Mouse (Mus musculus) brown adipose tissue, adult 24 weeks (tissue): ENCODE measurements around the gene Gm26620. TPM values are rescaled to one million over a fixed set of nuclear protein-coding genes. Genes with fewer than 3 reads are reported as not detected.

Experiments
- H3K27ac ChIP-seq: fragments of 200-500 bp; replicated peaks from 2 replicates; pipeline ENCODE4 v1.5.1; 2012; ENCODE audit warnings: low read depth, mild to moderate bottlenecking, low read length
- H3K4me1 ChIP-seq: fragments of 200-500 bp; 2 replicates; pipeline ENCODE4 v1.6.1; 2012; ENCODE audit warnings: low read length, mixed read lengths; ENCODE audit not compliant: control insufficient read depth, insufficient read depth, insufficient read length
- H3K4me3 ChIP-seq: fragments of 200-500 bp; 2 replicates; pipeline ENCODE4 v1.5.1; 2012; ENCODE audit warnings: low read depth, mild to moderate bottlenecking, low read length, moderate library complexity; ENCODE audit not compliant: insufficient read depth
- polyA plus RNA-seq: library from polyadenylated mRNA; stranded (reverse); fragments of >200 nt; gene quantifications from 2 replicates; pipeline ENCODE4 v1.2.4, GENCODE M21; 2012; ENCODE audit not compliant: missing spikeins, insufficient read depth, insufficient read length

Gene Gm26620
- polyA plus RNA-seq, 1 experiment: not detected

DNA sequence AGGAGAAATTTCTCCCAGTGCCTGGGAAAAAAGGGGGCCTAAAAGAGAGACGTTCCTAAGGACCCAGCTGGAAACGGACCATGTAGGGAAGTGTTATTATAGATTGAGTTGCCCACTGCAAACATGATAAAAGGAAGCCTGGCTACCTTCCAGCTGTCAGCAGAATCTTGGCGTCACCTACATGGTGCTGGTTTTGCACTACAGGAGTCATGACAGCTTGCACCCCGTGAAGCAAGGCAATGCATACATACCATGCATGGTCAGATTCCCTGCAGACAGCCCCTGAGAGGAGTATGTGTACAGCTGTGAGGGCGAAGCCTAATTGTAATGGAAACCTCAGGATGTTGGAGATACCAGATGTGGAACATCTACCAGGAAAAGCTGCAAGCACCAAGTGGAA lies 30.8 kb downstream of the Gm26620 start:
- Histone ChIP-seq H3K27ac (no peak overlapping the region), H3K4me3 (no peak overlapping the region), H3K4me1 (no peaks in the 10 kb centered on the region)

DNA sequence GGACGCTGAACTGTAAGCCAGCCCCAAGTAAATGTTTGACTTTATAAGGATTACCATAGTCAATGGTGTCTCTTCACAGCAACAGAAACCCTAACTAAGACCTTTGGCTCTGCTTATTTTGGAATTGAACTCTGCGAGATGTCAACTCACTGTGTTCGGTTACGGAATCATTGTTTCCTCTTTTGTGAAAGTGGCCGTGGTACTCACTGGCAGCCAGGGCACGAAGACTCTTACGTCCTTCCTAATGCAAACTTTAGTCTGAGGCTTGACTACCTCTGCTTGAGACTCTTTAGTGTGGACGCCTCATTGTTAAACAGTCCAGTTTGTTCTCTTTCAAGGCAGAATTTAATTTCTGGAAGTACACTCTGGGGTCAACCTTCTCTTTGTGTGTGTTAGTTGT lies 34.4 kb downstream of the Gm26620 start:
- Histone ChIP-seq H3K4me3 (no peak overlapping the region), H3K27ac (no peak overlapping the region), H3K4me1 (no peaks in the 10 kb centered on the region)

DNA sequence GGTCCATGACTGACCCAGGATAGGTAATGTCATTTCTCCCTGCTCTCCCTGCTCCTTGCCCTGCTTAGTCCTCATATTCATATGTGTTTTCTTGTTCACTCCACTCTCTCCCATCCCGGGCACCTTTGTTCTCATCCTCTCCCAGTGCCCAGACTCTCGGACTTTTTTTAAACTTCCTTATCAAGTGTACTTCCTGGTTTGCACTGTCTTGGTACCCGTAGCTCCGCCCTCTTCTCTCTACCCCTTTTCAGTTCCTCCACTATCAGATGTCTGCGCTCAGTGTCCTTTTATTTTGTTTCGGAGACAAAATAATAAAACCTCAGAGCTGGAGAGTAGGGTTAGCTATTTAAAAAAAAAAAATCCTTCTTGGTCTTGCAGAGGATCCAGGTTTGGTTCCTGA lies 39.6 kb downstream of the Gm26620 start:
- H3K27ac ChIP-seq: peak overlapping the region; percentile 52; the same call in 1 of the 2 replicates

DNA sequence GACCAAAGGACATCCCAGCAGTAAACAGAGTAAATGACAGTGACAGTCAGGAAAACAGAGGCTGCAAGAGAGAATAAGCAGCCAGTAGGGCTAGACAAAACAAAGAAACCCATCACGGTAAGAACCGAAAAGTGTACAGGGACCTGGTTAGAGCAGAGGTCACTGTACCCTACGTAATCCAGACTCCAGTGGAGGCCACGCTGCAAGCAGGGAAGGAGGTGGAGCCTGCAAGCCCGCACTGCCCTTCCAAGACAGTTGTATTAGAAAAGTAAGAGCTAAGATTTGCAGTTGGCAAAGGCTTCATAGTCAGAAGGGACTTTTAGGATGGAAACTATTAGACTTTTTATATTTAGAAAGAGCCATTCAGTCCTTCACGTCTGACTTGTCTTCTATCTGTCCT lies 42.1 kb downstream of the Gm26620 start:
- Histone ChIP-seq H3K4me3 (no peak overlapping the region), H3K4me1 (no peaks in the 10 kb centered on the region), H3K27ac (no peak overlapping the region)

More for the DNA sequence above, 39.6 kb downstream of the Gm26620 start:
- Histone ChIP-seq H3K4me1 (no peaks in the 10 kb centered on the region), H3K4me3 (no peak overlapping the region; the same call in 1 of the 2 replicates)

DNA sequence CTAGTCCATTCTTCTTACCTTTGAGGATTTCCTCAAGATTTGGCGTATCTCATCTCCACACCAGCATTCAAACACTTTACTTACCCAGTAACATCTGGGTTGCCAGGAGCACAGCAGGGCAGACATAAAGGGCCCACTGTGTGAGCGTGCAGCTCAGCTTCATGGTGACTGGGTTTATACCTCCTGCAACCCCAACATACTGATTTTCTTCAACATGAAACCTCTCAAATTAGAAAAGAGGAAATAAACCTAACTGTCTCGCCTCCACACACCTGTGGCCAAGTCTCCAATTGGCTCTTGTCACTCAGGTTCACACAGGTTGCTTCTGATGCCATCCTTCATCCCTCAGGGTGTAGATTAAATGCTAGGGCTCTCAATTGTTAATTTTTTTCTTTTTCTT lies 42.5 kb downstream of the Gm26620 start, which contains the start of gene Fcrla:
TSS of gene Fcrla (minus strand) at position 206 of the 400 bp plus-strand sequence.
- Histone ChIP-seq H3K4me1 (no peaks in the 10 kb centered on the region), H3K27ac (no peak within 1 kb of the TSS), H3K4me3 (no peak within 1 kb of the TSS)

DNA sequence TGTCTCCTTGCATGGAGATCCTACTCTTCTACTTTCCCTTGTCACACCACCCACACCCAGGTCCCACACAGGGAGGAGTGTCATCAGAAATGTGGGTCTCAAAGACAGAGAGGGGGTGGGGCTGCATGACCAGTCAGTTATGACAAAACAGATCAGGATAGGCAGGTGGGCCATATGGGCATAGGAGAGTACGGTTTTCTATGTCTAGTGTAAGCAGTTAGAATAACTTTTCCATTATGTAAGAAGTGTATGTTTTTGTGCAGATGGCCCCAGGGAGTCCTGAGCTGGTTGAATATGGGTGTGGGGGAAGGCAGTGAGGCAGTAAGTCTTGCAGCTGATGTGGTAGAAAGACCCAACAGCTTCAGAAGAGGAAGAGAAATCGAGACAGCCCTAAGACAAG lies 43.6 kb downstream of the Gm26620 start:
- Histone ChIP-seq H3K4me1 (no peaks in the 10 kb centered on the region), H3K27ac (no peak overlapping the region), H3K4me3 (no peak overlapping the region)

DNA sequence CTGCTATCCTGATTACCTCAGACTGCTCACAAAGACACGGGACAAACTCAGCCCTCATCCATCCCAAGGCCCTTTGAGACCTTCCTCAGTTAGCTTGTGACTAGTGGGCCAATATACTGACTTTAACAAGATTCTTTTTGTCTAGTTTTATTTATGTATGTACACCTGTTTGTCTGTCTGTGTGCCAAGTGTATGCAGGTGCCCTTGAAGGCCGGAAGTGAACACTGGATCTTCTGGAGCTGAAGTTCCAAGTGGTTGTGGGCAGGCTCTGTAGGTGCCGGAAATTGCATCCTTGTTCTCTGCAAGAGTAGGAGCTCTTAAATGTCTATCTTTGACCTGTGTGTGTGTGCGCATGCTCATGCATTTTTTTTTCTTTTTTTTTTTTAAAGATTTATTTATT lies 44.4 kb downstream of the Gm26620 start:
- no peak overlapping the region for H3K27ac ChIP-seq
- no peaks in the 10 kb centered on the region for H3K4me1 ChIP-seq
- no peak overlapping the region for H3K4me3 ChIP-seq

DNA sequence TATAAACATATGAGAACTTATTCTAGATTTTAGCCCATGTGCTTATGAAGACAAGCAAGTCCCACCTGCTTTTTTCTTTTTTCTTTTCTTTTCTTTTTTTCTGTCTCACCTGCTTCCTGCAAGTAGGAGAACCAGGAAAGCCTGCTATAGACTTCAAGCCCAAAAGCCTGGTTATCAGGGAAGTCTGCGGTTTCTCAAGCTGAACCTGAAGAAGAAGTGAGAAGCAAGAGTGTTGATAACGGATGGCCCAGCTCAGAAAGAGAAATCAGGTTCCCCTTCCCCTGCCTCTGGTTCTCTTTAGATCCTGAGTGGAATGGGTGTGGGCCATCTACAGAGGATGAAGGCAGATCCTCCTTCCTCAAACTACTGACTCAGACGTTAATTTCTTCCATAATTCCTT lies 47.2 kb downstream of the Gm26620 start:
- Histone ChIP-seq H3K4me1 (no peaks in the 10 kb centered on the region), H3K27ac (no peak overlapping the region), H3K4me3 (no peak overlapping the region)

DNA sequence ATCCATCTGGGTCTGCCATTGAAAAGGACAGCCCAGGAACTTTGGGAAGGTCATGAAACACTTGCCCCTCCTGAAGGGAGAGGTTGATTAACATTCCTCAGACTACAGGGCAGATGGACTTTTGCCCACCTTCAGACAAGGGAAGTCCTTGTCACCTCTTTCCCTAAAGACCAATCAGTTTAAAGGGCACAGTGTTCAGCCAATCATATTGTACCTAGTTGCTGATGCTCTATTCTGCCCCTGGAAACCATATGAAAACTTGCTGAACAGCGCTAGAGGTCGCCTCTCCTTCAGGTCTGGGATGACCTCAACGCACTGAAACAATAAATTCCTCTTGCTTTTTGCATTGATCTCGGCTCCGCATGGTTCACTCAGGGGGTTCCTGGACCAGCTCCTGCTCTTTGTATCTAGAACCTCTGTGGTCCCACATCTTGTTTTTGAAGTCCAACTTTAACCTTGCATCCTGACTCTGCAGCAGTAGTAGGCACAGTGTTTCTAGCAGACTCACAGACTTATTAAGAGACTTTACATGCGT lies 48.6 kb downstream of the Gm26620 start:
- Histone ChIP-seq H3K27ac (no peak overlapping the region), H3K4me1 (no peaks in the 10 kb centered on the region), H3K4me3 (no peak overlapping the region)

DNA sequence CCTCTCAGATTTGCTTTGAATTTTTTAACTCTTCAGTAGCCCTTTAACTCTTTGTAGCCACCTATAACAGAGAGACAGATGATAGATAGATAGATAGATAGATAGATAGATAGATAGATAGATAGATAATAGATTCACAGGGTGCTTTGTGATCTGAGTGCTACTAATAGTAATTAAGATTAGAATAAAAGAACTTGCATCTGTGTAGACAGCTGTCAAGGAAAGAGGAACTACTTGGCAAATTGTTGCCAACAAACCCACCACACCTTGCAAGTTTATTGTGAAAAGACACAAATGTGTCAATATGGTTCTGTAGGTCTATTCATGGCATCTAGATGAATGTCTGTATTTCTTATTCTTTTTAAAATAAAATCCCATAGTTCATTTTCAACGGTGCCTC lies 49.1 kb downstream of the Gm26620 start:
- Histone ChIP-seq H3K4me1 (no peaks in the 10 kb centered on the region), H3K27ac (no peak overlapping the region), H3K4me3 (no peak overlapping the region)

DNA sequence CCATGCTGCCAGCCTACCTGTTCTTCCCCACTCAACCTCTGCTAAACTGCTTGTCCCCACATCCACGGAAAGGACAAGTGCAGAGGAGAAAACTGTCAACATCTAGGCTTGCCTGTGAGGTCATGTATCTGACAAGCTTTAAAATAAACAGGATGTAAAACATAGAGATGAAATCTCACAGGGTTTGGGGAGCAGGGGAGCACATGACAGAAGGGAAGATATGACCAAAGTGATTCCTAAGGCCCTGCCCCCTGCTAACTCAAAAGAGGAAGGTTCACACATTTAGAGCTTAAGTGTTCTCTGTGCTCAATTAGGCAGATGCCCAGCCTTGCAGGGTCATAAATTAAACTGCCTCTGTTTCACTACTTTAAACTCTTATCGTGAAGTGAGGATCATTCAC lies 49.5 kb downstream of the Gm26620 start:
- no peaks in the 10 kb centered on the region for H3K4me1 ChIP-seq
- peak overlapping the region; percentile 48; the same call in 1 of the 2 replicates for H3K27ac ChIP-seq
- H3K4me3 ChIP-seq: no peak overlapping the region

Other genes starting within 250 kb of the Gm26620 start
- 2.0 and 4.3 TPM in 2 replicates for gene Olfml2b, start 240.5 kb upstream of the Gm26620 start, polyA plus RNA-seq
- gene Atf6, start 17.3 kb upstream of the Gm26620 start, polyA plus RNA-seq: 11.1 and 14.5 TPM in 2 replicates
- gene Dusp12, start 475 bp downstream of the Gm26620 start, polyA plus RNA-seq: 6.1 and 12.9 TPM in 2 replicates
- not detected in 2 replicates for gene Fcrlb, start 27.9 kb downstream of the Gm26620 start, polyA plus RNA-seq
- 1.8 TPM in 1 of 2 replicates, not detected in the other for gene Fcrla, start 42.5 kb downstream of the Gm26620 start, polyA plus RNA-seq
- 11.0 and 11.9 TPM in 2 replicates for gene Fcgr2b, start 91.5 kb downstream of the Gm26620 start, polyA plus RNA-seq
- 2.2 and 3.9 TPM in 2 replicates for gene Fcgr4, start 133.9 kb downstream of the Gm26620 start, polyA plus RNA-seq
- gene Fcgr3, start 179.9 kb downstream of the Gm26620 start, polyA plus RNA-seq: 15.9 and 17.1 TPM in 2 replicates
- 2.6 and 11.0 TPM in 2 replicates for gene Cfap126, start 228.9 kb downstream of the Gm26620 start, polyA plus RNA-seq